Mouse (Mus musculus) liver, embryonic 15.5 days (tissue): ENCODE results near the gene Vgll4. TPM values are rescaled to one million over a fixed set of nuclear protein-coding genes. Genes with fewer than 3 reads are reported as not detected.

ENCODE experiments used
- ATAC-seq: fragments of 200-750 bp; cut with Nextera tagmentation; 2 replicates; pipeline ENCODE4 v1.8.0; 2017; ENCODE audit warnings: moderate number of reproducible peaks, mild to moderate bottlenecking, moderate library complexity; ENCODE audit not compliant: insufficient read depth
- H3K27ac ChIP-seq: fragments of 300-500 bp; sonication (generic); replicated peaks from 2 replicates; pipeline ENCODE4 v1.5.1; 2015; ENCODE audit warnings: mild to moderate bottlenecking, inconsistent platforms
- H3K27me3 ChIP-seq: fragments of 300-500 bp; sonication (generic); 2 replicates; pipeline ENCODE4 v1.6.1; 2015; ENCODE audit warnings: mild to moderate bottlenecking, inconsistent platforms
- H3K36me3 ChIP-seq: fragments of 300-500 bp; sonication (generic); replicated peaks from 2 replicates; pipeline ENCODE4 v1.6.1; 2015; ENCODE audit warnings: moderate library complexity, mild to moderate bottlenecking, inconsistent platforms
- H3K4me1 ChIP-seq: fragments of 300-500 bp; sonication (generic); replicated peaks from 2 replicates; pipeline ENCODE4 v1.6.1; 2015; ENCODE audit warnings: inconsistent platforms
- H3K4me2 ChIP-seq: fragments of 300-500 bp; sonication (generic); 2 replicates; pipeline ENCODE4 v1.6.1; 2015; ENCODE audit warnings: moderate library complexity, mild to moderate bottlenecking, inconsistent platforms
- H3K4me3 ChIP-seq: fragments of 300-500 bp; sonication (generic); replicated peaks from 2 replicates; pipeline ENCODE4 v1.5.1; 2015; ENCODE audit warnings: mild to moderate bottlenecking, inconsistent platforms
- H3K9ac ChIP-seq: fragments of 300-500 bp; sonication (generic); 2 replicates; pipeline ENCODE4 v1.6.1; 2015; ENCODE audit warnings: moderate library complexity, mild to moderate bottlenecking, inconsistent platforms
- H3K9me3 ChIP-seq: fragments of 300-500 bp; sonication (generic); replicated peaks from 2 replicates; pipeline ENCODE4 v1.6.1; 2016; ENCODE audit warnings: inconsistent platforms
- WGBS: fragments of 180-500 bp; shearing (Covaris S2); methylation state at CpG from one replicate; pipeline ENCODE4 v1.1.7; 2015; ENCODE audit warnings: mixed read lengths; ENCODE audit not compliant: insufficient replicate concordance; 5-methylcytosine and 5-hydroxymethylcytosine counted together
- polyA plus RNA-seq: library from polyadenylated mRNA; unstranded; fragments of >200 nt; fragmentation: Nextera tagmentation; extraction: Ambion mirVana; gene quantifications from 2 replicates; pipeline ENCODE4 v1.2.1, GENCODE M21; 2015

The Vgll4 gene
- polyA plus RNA-seq, 1 experiment from 2014 or later = 11.5 TPM

DNA sequence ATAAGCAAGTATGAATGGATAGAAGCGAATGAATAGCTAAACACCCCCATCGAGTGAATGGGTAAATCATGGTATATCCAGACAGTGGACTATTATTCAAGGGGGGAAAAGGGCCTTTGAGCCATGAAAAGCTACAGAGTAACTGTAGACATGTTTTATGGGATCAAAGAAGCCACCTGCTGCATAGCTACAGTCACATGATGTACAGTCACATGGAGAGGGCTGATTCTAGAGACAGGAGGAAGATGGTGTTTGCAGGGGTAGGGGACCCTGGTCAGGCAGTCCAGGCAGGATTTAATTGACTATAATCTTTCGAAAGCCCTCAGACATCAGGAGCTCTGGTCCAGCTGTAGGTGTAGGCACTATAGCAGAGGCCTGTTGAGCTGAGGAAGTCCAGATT lies 133.4 kb downstream of the Vgll4 start:
- H3K4me3 ChIP-seq = no peak overlapping the region
- peaks cover 14% of the 10 kb centered on the region for H3K4me1 ChIP-seq
- no peaks in the 10 kb centered on the region for H3K36me3 ChIP-seq
- no peak for ATAC-seq
- no peak overlapping the region for H3K9ac ChIP-seq
- 68% methylated on average over 3 of the region's 3 CpGs for WGBS
- H3K4me2 ChIP-seq = no peak overlapping the region
- H3K27me3 ChIP-seq = no peaks in the 10 kb centered on the region
- H3K27ac ChIP-seq = no peak overlapping the region
- no peaks in the 10 kb centered on the region for H3K9me3 ChIP-seq

GRCm38 (mm10) chr6:114835752-114836151 lies 134.0 kb downstream of the Vgll4 start:
- Histone ChIP-seq H3K9ac (no peak overlapping the region), H3K9me3 (no peaks in the 10 kb centered on the region), H3K4me2 (no peak overlapping the region), H3K27me3 (no peaks in the 10 kb centered on the region), H3K4me1 (peaks cover 14% of the 10 kb centered on the region), H3K36me3 (no peaks in the 10 kb centered on the region), H3K27ac (no peak overlapping the region), H3K4me3 (no peak overlapping the region)
- ATAC-seq = no peak
- 59% methylated on average over 1 of the region's 1 CpGs for WGBS

- Histone ChIP-seq H3K4me3 (no peak overlapping the region), H3K27ac (no peak overlapping the region), H3K9ac (no peak overlapping the region), H3K36me3 (no peaks in the 10 kb centered on the region), H3K27me3 (no peaks in the 10 kb centered on the region), H3K4me1 (peaks cover 13% of the 10 kb centered on the region), H3K9me3 (no peaks in the 10 kb centered on the region), H3K4me2 (no peak overlapping the region)
- 83% methylated on average over 7 of the region's 7 CpGs for WGBS
- no peak for ATAC-seq
Measured at GRCm38 (mm10) chr6:114835344-114835743, 134.4 kb downstream of the Vgll4 start.

DNA sequence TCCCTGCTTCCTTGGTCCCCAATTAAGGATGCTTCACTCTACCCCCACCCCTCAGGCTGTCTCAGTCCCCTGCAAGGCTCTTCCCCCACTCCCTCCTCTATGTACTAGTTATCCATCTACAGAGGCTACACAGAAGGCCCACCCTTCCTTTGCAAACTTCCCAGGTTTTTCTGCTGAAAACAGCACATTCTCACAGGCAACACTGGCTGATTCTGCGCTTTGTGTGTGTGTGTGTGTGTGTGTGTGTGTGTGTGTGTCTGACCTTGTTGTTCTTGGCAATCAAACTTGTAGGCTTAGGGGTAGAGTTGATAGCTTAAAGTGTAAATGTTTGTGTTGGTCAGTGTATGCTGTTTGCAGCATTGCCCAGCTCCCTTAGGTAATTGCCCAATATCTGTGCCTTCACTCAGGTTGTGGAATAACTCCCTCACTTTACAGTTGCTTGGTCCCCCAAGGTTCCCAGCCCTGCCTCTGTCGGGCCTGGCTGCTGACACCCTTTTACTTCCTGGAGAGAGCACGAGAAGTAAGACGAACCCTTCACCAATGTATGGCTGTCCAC lies 135.9 kb downstream of the Vgll4 start:
- WGBS = 59% methylated on average over 4 of the region's 4 CpGs
- no peak overlapping the region for H3K4me2 ChIP-seq
- peak; percentile 47 for ATAC-seq
- no peak overlapping the region for H3K9ac ChIP-seq
- peaks cover 9% of the 10 kb centered on the region; the same call in 1 of the 2 replicates for H3K4me1 ChIP-seq
- no peaks in the 10 kb centered on the region for H3K27me3 ChIP-seq
- H3K9me3 ChIP-seq = no peaks in the 10 kb centered on the region
- H3K4me3 ChIP-seq = no peak overlapping the region
- H3K36me3 ChIP-seq = no peaks in the 10 kb centered on the region
- H3K27ac ChIP-seq = no peak overlapping the region

GRCm38 (mm10) chr6:114833058-114833685 lies 136.6 kb downstream of the Vgll4 start:
- Histone ChIP-seq H3K27me3 (no peaks in the 10 kb centered on the region), H3K4me2 (no peak overlapping the region)

GRCm38 (mm10) chr6:114831807-114832206 lies 138.0 kb downstream of the Vgll4 start:
- Histone ChIP-seq H3K4me3 (no peak overlapping the region), H3K36me3 (no peaks in the 10 kb centered on the region), H3K27me3 (no peaks in the 10 kb centered on the region), H3K27ac (no peak overlapping the region), H3K9me3 (no peaks in the 10 kb centered on the region), H3K4me2 (no peak overlapping the region), H3K9ac (no peak overlapping the region), H3K4me1 (peaks cover 9% of the 10 kb centered on the region; the same call in 1 of the 2 replicates)
- ATAC-seq = no peak
- WGBS = 48% methylated on average over 3 of the region's 3 CpGs

More at GRCm38 (mm10) chr6:114833058-114833685, 136.6 kb downstream of the Vgll4 start:
- ATAC-seq = no peak
- no peak overlapping the region for H3K4me3 ChIP-seq
- no peaks in the 10 kb centered on the region for H3K9me3 ChIP-seq
- WGBS = 58% methylated on average over 9 of the region's 9 CpGs
- H3K36me3 ChIP-seq = no peaks in the 10 kb centered on the region
- H3K4me1 ChIP-seq = peaks cover 9% of the 10 kb centered on the region; the same call in 1 of the 2 replicates
- H3K27ac ChIP-seq = no peak overlapping the region
- H3K9ac ChIP-seq = no peak overlapping the region

DNA sequence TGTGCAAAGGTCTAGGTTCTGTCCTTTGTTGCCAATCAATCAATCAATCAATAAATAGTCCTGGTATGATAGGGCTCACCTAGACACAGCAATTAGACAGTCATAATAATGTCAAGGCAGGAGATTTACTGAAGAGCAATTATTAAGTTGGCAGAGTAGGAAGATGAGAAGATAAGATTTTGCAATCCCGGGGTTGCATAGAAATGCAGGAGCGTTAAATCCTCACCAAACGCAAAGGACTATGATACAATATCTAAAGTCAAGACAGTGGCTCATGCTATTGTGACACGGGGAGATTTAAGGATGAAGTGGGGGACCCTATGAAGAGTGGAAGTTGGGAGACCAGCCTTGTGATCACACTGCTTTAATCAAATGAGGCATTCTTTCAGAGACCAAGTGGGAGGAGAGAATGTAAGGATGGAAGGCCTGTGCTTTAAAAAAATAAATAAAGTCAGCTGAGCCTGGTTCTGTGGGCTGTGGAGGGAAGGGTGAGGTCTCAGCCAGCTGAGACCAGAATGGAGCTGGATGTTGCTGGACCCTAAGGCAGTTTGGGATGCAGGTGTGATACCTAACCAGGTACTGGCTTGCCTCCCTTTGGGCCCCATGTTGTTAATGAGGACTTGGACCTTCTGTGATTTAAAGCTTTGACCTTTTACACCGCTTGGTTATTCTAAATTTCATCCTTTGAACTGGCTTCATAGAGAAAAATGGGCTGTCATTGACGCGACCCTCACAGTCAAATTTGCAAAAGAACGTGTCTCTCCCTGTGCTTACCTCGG lies 139.9 kb downstream of the Vgll4 start:
- H3K27ac ChIP-seq = no peak overlapping the region
- 76% methylated on average over 9 of the region's 9 CpGs for WGBS
- no peak for ATAC-seq
- no peak overlapping the region for H3K4me2 ChIP-seq
- no peak overlapping the region for H3K9ac ChIP-seq
- no peaks in the 10 kb centered on the region for H3K27me3 ChIP-seq
- no peaks in the 10 kb centered on the region for H3K36me3 ChIP-seq
- H3K9me3 ChIP-seq = no peaks in the 10 kb centered on the region
- no peak overlapping the region for H3K4me3 ChIP-seq
- peaks cover 9% of the 10 kb centered on the region; the same call in 1 of the 2 replicates for H3K4me1 ChIP-seq

DNA sequence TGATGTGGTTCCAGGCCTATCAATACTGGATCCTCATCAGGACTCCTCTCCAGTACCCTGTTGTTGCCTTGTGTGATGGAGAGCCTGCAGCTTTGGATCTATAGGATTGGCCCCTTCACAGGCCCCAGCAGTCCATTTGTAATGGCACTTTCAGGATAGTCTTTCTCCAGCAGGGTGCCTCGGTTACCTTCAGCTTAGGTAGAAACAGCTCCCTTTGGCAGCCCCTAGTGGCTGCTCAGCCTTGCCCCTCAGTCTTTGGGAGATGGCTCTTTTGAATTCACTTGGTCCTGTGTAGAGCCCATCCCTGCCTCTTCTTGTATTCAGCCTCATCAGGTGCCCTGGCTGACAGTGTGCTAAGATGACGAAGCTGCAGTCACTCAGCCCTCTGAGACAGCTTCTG lies 142.9 kb downstream of the Vgll4 start:
- Histone ChIP-seq H3K4me3 (no peak overlapping the region), H3K9ac (no peak overlapping the region), H3K27me3 (no peaks in the 10 kb centered on the region), H3K27ac (no peak overlapping the region), H3K36me3 (no peaks in the 10 kb centered on the region), H3K4me1 (0 out of 2 replicates have a peak, but pooled peaks cover 3% of the 10 kb centered on the region), H3K9me3 (no peaks in the 10 kb centered on the region), H3K4me2 (no peak overlapping the region)
- ATAC-seq = no peak
- 66% methylated on average over 2 of the region's 2 CpGs for WGBS

GRCm38 (mm10) chr6:114821646-114822045 lies 148.1 kb downstream of the Vgll4 start:
- no peak for ATAC-seq
- Histone ChIP-seq H3K27me3 (no peaks in the 10 kb centered on the region), H3K9ac (no peak overlapping the region), H3K4me1 (peaks cover 9% of the 10 kb centered on the region), H3K36me3 (no peaks in the 10 kb centered on the region), H3K4me3 (no peak overlapping the region), H3K4me2 (no peak overlapping the region), H3K9me3 (no peaks in the 10 kb centered on the region), H3K27ac (no peak overlapping the region)
- WGBS = 77% methylated on average over 7 of the region's 7 CpGs

GRCm38 (mm10) chr6:114819971-114820481 lies 149.8 kb downstream of the Vgll4 start:
- no peak for ATAC-seq
- peaks cover 9% of the 10 kb centered on the region for H3K4me1 ChIP-seq

DNA sequence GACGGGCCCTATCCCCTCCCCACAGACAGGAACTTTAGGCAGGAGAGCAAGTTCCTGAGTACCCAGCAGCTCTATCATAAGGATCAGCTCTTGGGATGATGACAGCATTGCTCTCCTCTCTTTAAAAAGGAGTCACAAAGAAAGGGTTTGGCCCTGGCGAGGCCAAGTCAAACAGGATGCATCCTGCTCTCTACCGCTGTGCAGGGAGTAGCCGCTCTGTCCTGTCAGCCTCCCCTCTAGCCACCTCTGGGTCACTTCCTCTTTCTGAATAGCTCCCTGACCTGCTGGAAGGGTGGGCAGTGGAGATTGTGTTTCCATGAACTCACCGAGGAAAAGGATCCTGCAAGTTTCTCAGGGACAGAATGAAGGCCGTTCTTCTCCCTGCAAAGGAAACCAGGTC lies 151.3 kb downstream of the Vgll4 start:
- Histone ChIP-seq H3K36me3 (no peaks in the 10 kb centered on the region), H3K4me1 (peaks cover 9% of the 10 kb centered on the region), H3K27ac (no peak overlapping the region), H3K4me3 (no peak overlapping the region), H3K4me2 (no peak overlapping the region), H3K9me3 (no peaks in the 10 kb centered on the region), H3K27me3 (no peaks in the 10 kb centered on the region), H3K9ac (no peak overlapping the region)
- ATAC-seq = no peak
- WGBS = 25% methylated on average over 6 of the region's 6 CpGs

More at GRCm38 (mm10) chr6:114819971-114820481, 149.8 kb downstream of the Vgll4 start:
- Histone ChIP-seq H3K4me3 (no peak overlapping the region), H3K4me2 (no peak overlapping the region), H3K27me3 (no peaks in the 10 kb centered on the region), H3K27ac (no peak overlapping the region), H3K9ac (no peak overlapping the region), H3K36me3 (no peaks in the 10 kb centered on the region), H3K9me3 (no peaks in the 10 kb centered on the region)
- WGBS = 34% methylated on average over 9 of the region's 9 CpGs
